Mouse (Mus musculus): ENCODE data around the gene Itga10. TPM values are rescaled to one million over a fixed set of nuclear protein-coding genes. Genes with fewer than 3 reads are reported as not detected.

Itga10 gene
- polyA plus RNA-seq, 1 experiment from 2014 or later, result 8.1 TPM

- H3K36me3 ChIP-seq (ENCODE audit: control insufficient read depth, insufficient read depth, low read length), result peaks cover 64% of the 10 kb centered on the region
- no peak overlapping the region for H3K4me2 ChIP-seq (ENCODE audit: low read depth, low read length)
- 0 out of 2 replicates have a peak, but pooled peaks cover 3% of the 10 kb centered on the region for H3K27me3 ChIP-seq (replicated peaks; ENCODE audit: control insufficient read depth, insufficient read depth, low read length)
- 65% methylated on average over 7 of the region's 7 CpGs for WGBS
- no peak overlapping the region for H3K4me3 ChIP-seq (ENCODE audit: low read depth, low read length)
- no peaks in the 10 kb centered on the region for H3K9me3 ChIP-seq (ENCODE audit: control insufficient read depth, low read length)
- no peak overlapping the region for H3K27ac ChIP-seq (replicated peaks; ENCODE audit: low read depth, low read length)
- no peaks in the 10 kb centered on the region for H3K4me1 ChIP-seq (ENCODE audit: control insufficient read depth, insufficient read depth, low read length)
- no peak for DNase-seq (ENCODE audit: low spot score)
- no peak overlapping the region for H3K9ac ChIP-seq (ENCODE audit: low read depth, low read length)
- ATAC-seq (ENCODE audit: low read depth), result no peak
Measured at GRCm38 (mm10) chr3:96706984-96707383, 61.6 kb downstream of the Itga10 start.

- Histone ChIP-seq H3K27ac (replicated peaks; ENCODE audit: low read depth, low read length) (no peak within 1 kb of the TSS), H3K9ac (ENCODE audit: low read depth, low read length) (peak within 1 kb of the TSS; percentile 75), H3K4me1 (ENCODE audit: control insufficient read depth, insufficient read depth, low read length) (no peaks in the 10 kb centered on the region), H3K36me3 (ENCODE audit: control insufficient read depth, insufficient read depth, low read length) (peaks cover 64% of the 10 kb centered on the region), H3K27me3 (replicated peaks; ENCODE audit: control insufficient read depth, insufficient read depth, low read length) (0 out of 2 replicates have a peak, but pooled peaks cover 3% of the 10 kb centered on the region), H3K9me3 (ENCODE audit: control insufficient read depth, low read length) (no peaks in the 10 kb centered on the region), H3K4me3 (ENCODE audit: low read depth, low read length) (peak within 1 kb of the TSS; percentile 51), H3K4me2 (ENCODE audit: low read depth, low read length) (peak within 1 kb of the TSS; percentile 83)
- WGBS, result 8% methylated on average over 28 of the region's 42 CpGs
- DNase-seq (ENCODE audit: low spot score), result peak; percentile 72
- peak; percentile 90 for ATAC-seq (ENCODE audit: low read depth)
Measured at GRCm38 (mm10) chr3:96707903-96708683, 62.7 kb downstream of the Itga10 start, which contains the start of gene Nudt17. Gene Nudt17 (minus strand): TSS chr3:96708562.

GRCm38 (mm10) chr3:96708684-96709064, 63.3 kb downstream of the Itga10 start:
- H3K36me3 ChIP-seq (ENCODE audit: control insufficient read depth, insufficient read depth, low read length), result peaks cover 64% of the 10 kb centered on the region
- no peak for DNase-seq (ENCODE audit: low spot score)
- peak overlapping the region; percentile 83; the same call in 1 of the 2 replicates for H3K4me2 ChIP-seq (ENCODE audit: low read depth, low read length)
- H3K4me3 ChIP-seq (ENCODE audit: low read depth, low read length), result 0 out of 2 replicates have a peak overlapping the region, but pooled peaks have one; percentile 51
- no peaks in the 10 kb centered on the region for H3K4me1 ChIP-seq (ENCODE audit: control insufficient read depth, insufficient read depth, low read length)
- 45% methylated on average over 2 of the region's 2 CpGs for WGBS
- 0 out of 2 replicates have a peak, but pooled peaks cover 3% of the 10 kb centered on the region for H3K27me3 ChIP-seq (replicated peaks; ENCODE audit: control insufficient read depth, insufficient read depth, low read length)
- H3K9ac ChIP-seq (ENCODE audit: low read depth, low read length), result peak overlapping the region; percentile 75
- no peaks in the 10 kb centered on the region for H3K9me3 ChIP-seq (ENCODE audit: control insufficient read depth, low read length)
- H3K27ac ChIP-seq (replicated peaks; ENCODE audit: low read depth, low read length), result no peak overlapping the region
- ATAC-seq (ENCODE audit: low read depth), result no peak

Other genes starting within 250 kb of the Itga10 start
- not detected in 2 replicates for gene BC107364, start 193.3 kb upstream of the Itga10 start, polyA plus RNA-seq (2014; fragmentation: Nextera tagmentation; extraction: Ambion mirVana)
- gene Hfe2, start 120.4 kb upstream of the Itga10 start, polyA plus RNA-seq (2014; fragmentation: Nextera tagmentation; extraction: Ambion mirVana), result 28.3 and 36.4 TPM in 2 replicates
- gene Txnip, start 87.6 kb upstream of the Itga10 start, polyA plus RNA-seq (2014; fragmentation: Nextera tagmentation; extraction: Ambion mirVana), result 160 and 166 TPM in 2 replicates
- 0.55 TPM in 1 of 2 replicates, not detected in the other for gene Gm16253, start 68.6 kb upstream of the Itga10 start, polyA plus RNA-seq (2014; fragmentation: Nextera tagmentation; extraction: Ambion mirVana)
- 8.9 and 11.0 TPM in 2 replicates for gene Polr3gl, start 51.4 kb upstream of the Itga10 start, polyA plus RNA-seq (2014; fragmentation: Nextera tagmentation; extraction: Ambion mirVana)
- gene Ankrd34a, start 48.9 kb upstream of the Itga10 start, polyA plus RNA-seq (2014; fragmentation: Nextera tagmentation; extraction: Ambion mirVana), result 2.7 and 3.0 TPM in 2 replicates
- gene Lix1l, start 44.4 kb upstream of the Itga10 start, polyA plus RNA-seq (2014; fragmentation: Nextera tagmentation; extraction: Ambion mirVana), result 9.1 and 10.1 TPM in 2 replicates
- gene Rbm8a, start 15.7 kb upstream of the Itga10 start, polyA plus RNA-seq (2014; fragmentation: Nextera tagmentation; extraction: Ambion mirVana), result 122 and 127 TPM in 2 replicates
- gene Pex11b, start 10.2 kb upstream of the Itga10 start, polyA plus RNA-seq (2014; fragmentation: Nextera tagmentation; extraction: Ambion mirVana), result 51.6 and 56.5 TPM in 2 replicates
- gene Gm42957, start 10.1 kb upstream of the Itga10 start, polyA plus RNA-seq (2014; fragmentation: Nextera tagmentation; extraction: Ambion mirVana), result 0.33 and 0.47 TPM in 2 replicates
- gene Ankrd35, start 24.5 kb downstream of the Itga10 start, polyA plus RNA-seq (2014; fragmentation: Nextera tagmentation; extraction: Ambion mirVana), result 2.9 and 3.6 TPM in 2 replicates
- 45.1 and 48.9 TPM in 2 replicates for gene Pias3, start 50.8 kb downstream of the Itga10 start, polyA plus RNA-seq (2014; fragmentation: Nextera tagmentation; extraction: Ambion mirVana)
- gene Nudt17, start 63.0 kb downstream of the Itga10 start, polyA plus RNA-seq (2014; fragmentation: Nextera tagmentation; extraction: Ambion mirVana), result 9.5 and 11.8 TPM in 2 replicates
- gene Polr3c, start 82.0 kb downstream of the Itga10 start, polyA plus RNA-seq (2014; fragmentation: Nextera tagmentation; extraction: Ambion mirVana), result 21.0 and 25.0 TPM in 2 replicates
- 45.6 and 48.5 TPM in 2 replicates for gene Rnf115, start 82.1 kb downstream of the Itga10 start, polyA plus RNA-seq (2014; fragmentation: Nextera tagmentation; extraction: Ambion mirVana)
- gene Pdzk1, start 183.7 kb downstream of the Itga10 start, polyA plus RNA-seq (2014; fragmentation: Nextera tagmentation; extraction: Ambion mirVana), result not detected in 2 replicates
- 0.24 and 0.25 TPM in 2 replicates for gene Cd160, start 183.8 kb downstream of the Itga10 start, polyA plus RNA-seq (2014; fragmentation: Nextera tagmentation; extraction: Ambion mirVana)

Measured in embryonic facial prominence, embryonic 14.5 days (tissue).